Mouse (Mus musculus) ES-E14 (cell line): ENCODE data around the gene St13.

ENCODE experiments used
- CHD2 ChIP-seq: IDR thresholded peaks from 2 replicates; pipeline ENCODE4 v1.6.1; 2014; ENCODE audit warnings: mild to moderate bottlenecking, low read depth, low read length, inconsistent platforms
- HCFC1 ChIP-seq: IDR thresholded peaks from 2 replicates; pipeline ENCODE4 v1.6.1; 2012; ENCODE audit warnings: low read length, inconsistent platforms, borderline replicate concordance; ENCODE audit not compliant: insufficient read depth
- MAFK ChIP-seq: IDR thresholded peaks from 2 replicates; pipeline ENCODE4 v1.6.1; 2014; ENCODE audit warnings: mild to moderate bottlenecking, low read depth, low read length, inconsistent platforms; ENCODE audit not compliant: insufficient read depth
- ZC3H11A ChIP-seq: IDR thresholded peaks from 2 replicates; pipeline ENCODE4 v1.6.1; 2012; ENCODE audit warnings: low read depth, mild to moderate bottlenecking, inconsistent platforms, low read length, borderline replicate concordance
- ZNF384 ChIP-seq: IDR thresholded peaks from 2 replicates; pipeline ENCODE4 v1.6.1; 2012; ENCODE audit warnings: low read depth, low read length, inconsistent platforms

- no peak for TF ChIP-seq ZNF384
- TF ChIP-seq ZC3H11A: no peak
- no peak for TF ChIP-seq MAFK
- no peak for TF ChIP-seq CHD2
- no peak for TF ChIP-seq HCFC1
Measured at GRCm38 (mm10) chr15:81421454-81421853, 21.6 kb upstream of the St13 start.
